Mouse (Mus musculus): ENCODE data around the gene Ndufs8.

DNA sequence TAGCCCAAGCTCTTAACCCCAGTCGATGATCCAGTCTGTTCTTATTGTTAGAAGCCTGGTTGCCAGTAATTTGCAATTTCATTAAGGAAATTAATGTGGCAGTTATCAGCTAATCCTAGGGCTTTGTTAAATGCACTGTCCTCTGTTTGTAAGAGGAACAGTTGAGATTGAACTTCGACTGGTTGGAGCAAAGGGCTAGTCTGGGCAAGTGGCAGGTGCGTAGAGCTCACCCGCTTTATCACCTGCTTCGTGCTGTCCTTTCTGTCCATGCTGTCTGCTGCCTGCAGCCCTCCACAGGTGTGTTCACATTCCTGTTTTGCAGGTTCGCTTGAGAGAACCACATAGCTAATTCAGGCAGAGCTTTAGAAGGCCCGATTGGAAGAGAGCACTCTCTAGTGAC lies 37.5 kb downstream of the Ndufs8 start:
- no peak for TF ChIP-seq CTCF (IDR thresholded peaks at IDR 0.05)
- no peak for TF ChIP-seq EP300 (IDR thresholded peaks at IDR 0.05)
